Mouse (Mus musculus) forebrain, embryonic 14.5 days (tissue): ENCODE results near the gene Pdxp. TPM values are rescaled to one million over a fixed set of nuclear protein-coding genes. Genes with fewer than 3 reads are reported as not detected.

Experiments used
- ATAC-seq: fragments of 200-750 bp; cut with Nextera tagmentation; 2 replicates; pipeline ENCODE4 v1.8.0; 2017; ENCODE audit warnings: mild to moderate bottlenecking, moderate library complexity
- DNase-seq: peaks from one replicate; pipeline ENCODE4 v3.0.0-alpha.2; 2015; ENCODE audit warnings: low spot score
- H3K27ac ChIP-seq: fragments of 300-500 bp; sonication (generic); 2 replicates; pipeline ENCODE4 v1.5.1; 2014; ENCODE audit warnings: low read depth, mild to moderate bottlenecking, control low read depth, low read length, moderate library complexity
- H3K27me3 ChIP-seq: fragments of 300-500 bp; sonication (generic); replicated peaks from 2 replicates; pipeline ENCODE4 v1.6.1; 2014; ENCODE audit warnings: low read length, control low read depth, mixed read lengths; ENCODE audit not compliant: control insufficient read depth, insufficient read depth
- H3K36me3 ChIP-seq: fragments of 300-500 bp; sonication (generic); 2 replicates; pipeline ENCODE4 v1.6.1; 2014; ENCODE audit warnings: low read length, control low read depth; ENCODE audit not compliant: control insufficient read depth, insufficient read depth
- H3K4me1 ChIP-seq: fragments of 300-500 bp; sonication (generic); 2 replicates; pipeline ENCODE4 v1.6.1; 2014; ENCODE audit warnings: antibody characterized with exemption, low read length, control low read depth; ENCODE audit not compliant: control insufficient read depth, insufficient read depth
- H3K4me2 ChIP-seq: fragments of 300-500 bp; sonication (generic); 2 replicates; pipeline ENCODE4 v1.6.1; 2014; ENCODE audit warnings: mild to moderate bottlenecking, control low read depth, low read length
- H3K4me3 ChIP-seq: fragments of 300-500 bp; sonication (generic); 2 replicates; pipeline ENCODE4 v1.5.1; 2014; ENCODE audit warnings: low read depth, low read length, control low read depth
- H3K9ac ChIP-seq: fragments of 300-500 bp; sonication (generic); 2 replicates; pipeline ENCODE4 v1.6.1; 2014; ENCODE audit warnings: mild to moderate bottlenecking, low read length, control low read depth, moderate library complexity
- H3K9me3 ChIP-seq: fragments of 300-500 bp; sonication (generic); replicated peaks from 2 replicates; pipeline ENCODE4 v1.6.1; 2016; ENCODE audit warnings: low read length, control low read depth, mixed read lengths; ENCODE audit not compliant: control insufficient read depth
- WGBS: fragments of 180-500 bp; shearing (Covaris S2); extraction: QIAGEN DNeasy Blood & Tissue Kit; methylation state at CpG from one replicate; pipeline ENCODE4 v1.1.7; 2014; 5-methylcytosine and 5-hydroxymethylcytosine counted together
- polyA plus RNA-seq: library from polyadenylated mRNA; unstranded; fragments of >200 nt; fragmentation: Nextera tagmentation; extraction: Ambion mirVana; gene quantifications from 2 replicates; pipeline ENCODE4 v1.2.1, GENCODE M21; 2014

Gene Pdxp
- 101 and 109 TPM in 2 replicates for polyA plus RNA-seq

DNA sequence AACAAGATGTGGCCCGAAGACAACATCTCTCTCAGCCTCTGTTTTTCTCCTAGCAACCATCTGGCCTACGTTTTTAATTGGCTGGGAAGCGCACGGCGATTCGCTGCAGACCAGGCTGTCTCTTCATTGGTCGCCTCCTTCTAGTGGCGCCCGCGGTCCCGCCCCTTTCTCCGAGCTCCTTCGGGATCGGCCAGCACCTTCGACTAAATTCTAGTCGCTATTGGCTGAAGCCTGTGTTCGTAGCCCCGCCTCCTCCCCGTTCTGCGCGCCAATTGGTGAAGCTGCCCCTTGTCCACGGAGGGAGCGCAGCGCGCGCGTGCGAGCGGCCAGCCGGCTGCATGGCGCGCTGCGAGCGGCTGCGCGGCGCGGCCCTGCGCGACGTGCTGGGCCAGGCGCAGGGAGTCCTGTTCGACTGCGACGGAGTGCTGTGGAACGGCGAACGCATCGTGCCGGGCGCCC lies at the start of gene Pdxp:
TSS of gene Pdxp (plus strand) at position 288 of the 459 bp plus-strand sequence.
- ATAC-seq, result peak; percentile 95
- WGBS, result under 1% methylated on average over 50 of the region's 51 CpGs

DNA sequence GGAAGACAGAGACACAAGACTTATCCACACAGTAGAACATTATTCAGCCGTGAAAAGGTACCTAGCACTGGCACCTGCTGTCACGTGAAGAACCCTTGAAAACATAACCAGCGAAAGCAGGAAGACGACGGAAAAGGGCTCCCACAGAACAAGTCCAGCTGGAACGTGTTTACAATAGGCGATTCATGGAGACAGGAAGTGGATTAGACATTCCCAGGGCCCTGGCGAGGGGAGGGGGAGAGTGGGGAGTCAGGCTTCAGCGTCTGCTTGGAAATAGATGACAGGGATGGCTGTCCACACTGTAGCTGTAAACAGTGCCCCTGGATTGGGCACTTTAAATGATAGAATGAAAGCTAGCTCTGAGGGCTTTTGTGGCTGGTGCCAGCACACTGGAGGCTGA lies 45.3 kb upstream of the Pdxp start:
- H3K9me3 ChIP-seq, result no peaks in the 10 kb centered on the region
- ATAC-seq (peak; percentile 89), DNase-seq (peak; percentile 84)
- no peak overlapping the region for H3K9ac ChIP-seq
- no peaks in the 10 kb centered on the region for H3K27me3 ChIP-seq
- 11% methylated on average over 9 of the region's 9 CpGs for WGBS
- H3K27ac ChIP-seq, result peak overlapping the region; percentile 72
- H3K4me3 ChIP-seq, result no peak overlapping the region
- H3K4me2 ChIP-seq, result no peak overlapping the region
- peaks cover 9% of the 10 kb centered on the region; the same call in 1 of the 2 replicates for H3K4me1 ChIP-seq
- no peaks in the 10 kb centered on the region for H3K36me3 ChIP-seq

More for the DNA sequence above, at the start of gene Pdxp:
- DNase-seq, result peak; percentile 99
- Histone ChIP-seq H3K27ac (peak within 1 kb of the TSS; percentile 97), H3K4me1 (peaks cover 21% of the 10 kb centered on the region), H3K9ac (peak within 1 kb of the TSS; percentile 88), H3K4me2 (peak within 1 kb of the TSS; percentile 94), H3K27me3 (no peaks in the 10 kb centered on the region), H3K36me3 (peaks cover 12% of the 10 kb centered on the region), H3K4me3 (peak within 1 kb of the TSS; percentile 74), H3K9me3 (no peaks in the 10 kb centered on the region)

DNA sequence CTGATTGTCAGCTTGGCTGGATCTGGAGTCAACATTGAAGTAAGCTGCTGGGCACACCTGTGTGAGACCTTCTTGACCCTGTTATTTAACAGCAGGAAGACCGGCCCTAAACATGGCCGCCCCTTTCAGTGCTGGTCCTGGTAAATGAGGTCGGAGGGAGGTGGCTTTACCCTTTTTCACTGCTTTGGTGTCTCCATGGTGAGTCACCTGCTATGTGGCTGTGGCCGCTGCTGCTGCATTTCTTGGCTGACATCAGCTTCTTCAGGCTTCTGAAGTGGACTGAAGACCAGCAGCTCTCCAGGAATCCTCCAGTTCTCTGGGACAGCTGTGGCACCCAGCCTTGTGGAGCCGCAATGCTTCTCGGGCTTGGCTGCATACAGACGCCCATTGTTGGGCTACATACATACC lies 44.9 kb upstream of the Pdxp start:
- Histone ChIP-seq H3K4me2 (no peak overlapping the region), H3K36me3 (no peaks in the 10 kb centered on the region), H3K9me3 (no peaks in the 10 kb centered on the region), H3K4me3 (no peak overlapping the region), H3K4me1 (peaks cover 9% of the 10 kb centered on the region; the same call in 1 of the 2 replicates), H3K27ac (peak overlapping the region; percentile 72), H3K27me3 (no peaks in the 10 kb centered on the region), H3K9ac (no peak overlapping the region)
- ATAC-seq (peak; percentile 78), DNase-seq (no peak)
- WGBS, result 34% methylated on average over 7 of the region's 7 CpGs

DNA sequence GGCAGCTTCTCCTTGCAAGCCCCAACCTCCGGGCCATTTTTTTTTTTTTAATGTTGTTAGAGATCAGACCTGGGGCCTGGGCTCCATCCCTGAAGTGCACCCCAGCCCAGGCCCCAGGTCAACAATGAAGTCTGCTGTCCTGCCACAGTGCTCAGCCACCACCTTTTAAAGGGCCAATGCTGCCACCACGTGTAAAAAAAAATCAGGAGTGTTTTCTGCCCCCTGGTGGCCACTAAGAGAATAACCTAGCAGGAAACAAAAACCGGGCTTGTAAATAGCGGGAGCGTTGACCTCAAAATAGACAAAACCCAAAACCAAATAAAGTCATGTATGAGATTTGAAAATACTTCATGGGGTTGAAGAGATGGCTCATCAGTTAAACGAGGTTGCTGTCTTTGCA lies 43.9 kb upstream of the Pdxp start:
- no peak overlapping the region for H3K27ac ChIP-seq
- no peaks in the 10 kb centered on the region for H3K36me3 ChIP-seq
- peaks cover 12% of the 10 kb centered on the region for H3K4me1 ChIP-seq
- WGBS, result 26% methylated on average over 6 of the region's 6 CpGs
- H3K4me2 ChIP-seq, result no peak overlapping the region
- H3K4me3 ChIP-seq, result no peak overlapping the region
- H3K9ac ChIP-seq, result no peak overlapping the region
- DNase-seq, result peak; percentile 60
- H3K9me3 ChIP-seq, result no peaks in the 10 kb centered on the region
- ATAC-seq, result no peak
- H3K27me3 ChIP-seq, result no peaks in the 10 kb centered on the region

DNA sequence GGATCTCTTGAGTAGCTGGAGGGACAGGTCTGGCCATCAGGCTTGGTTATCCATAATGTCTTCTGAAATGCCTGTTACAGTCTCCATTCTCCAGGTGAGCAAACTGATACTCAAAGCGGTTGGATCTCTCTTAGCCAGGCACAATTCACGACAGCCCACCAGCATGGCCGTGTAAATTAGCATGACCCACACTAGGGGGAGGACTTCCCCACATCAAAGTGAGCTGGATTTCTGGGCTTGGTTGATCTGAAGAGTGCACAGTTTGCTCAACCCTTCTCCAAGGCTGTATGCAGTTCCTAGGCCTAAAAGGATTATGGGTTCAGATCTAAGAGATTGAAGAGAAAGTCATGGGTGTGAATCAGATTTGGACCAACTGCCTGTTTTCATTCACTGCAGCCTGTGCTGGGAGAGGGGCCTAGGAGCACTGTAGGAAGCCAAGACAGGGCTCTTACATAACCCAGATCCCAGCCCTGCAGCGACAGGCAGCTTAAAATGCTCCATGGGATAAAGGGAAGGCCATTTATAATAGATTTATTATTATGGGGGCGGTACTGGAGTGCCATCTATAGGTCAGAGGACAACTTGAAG lies 41.6 kb upstream of the Pdxp start:
- ATAC-seq, result no peak

DNA sequence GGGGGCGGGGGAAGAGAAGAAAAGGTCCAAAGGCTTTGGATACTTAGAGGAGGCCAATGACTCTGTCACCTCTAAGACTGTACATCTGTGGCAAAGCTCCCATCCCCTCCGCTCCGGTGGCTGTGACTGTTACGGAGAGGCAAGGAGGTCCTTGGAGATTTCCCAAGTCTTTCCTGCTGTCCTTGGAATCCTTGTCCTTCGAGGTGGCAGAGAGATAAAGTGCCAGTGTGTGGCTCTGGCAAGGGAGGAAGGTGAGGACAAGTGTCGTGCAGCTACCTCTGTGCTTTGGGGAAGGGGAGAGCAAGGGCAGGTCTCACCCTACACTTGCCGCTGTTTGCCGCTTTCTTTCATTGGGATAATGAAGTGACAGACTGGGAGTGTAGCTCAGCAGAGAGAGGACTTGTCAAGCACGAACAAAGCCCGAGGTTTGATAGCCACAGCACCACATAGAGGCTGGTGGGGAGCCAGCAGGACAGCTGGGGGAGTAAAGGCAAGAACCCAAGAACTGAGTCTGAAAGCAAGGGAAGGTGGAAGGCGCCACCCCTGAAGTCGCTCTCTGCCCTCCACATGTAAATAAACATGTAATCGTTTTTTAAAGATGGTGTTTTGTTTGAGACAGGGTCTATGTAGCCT lies 39.8 kb upstream of the Pdxp start:
- no peaks in the 10 kb centered on the region for H3K9me3 ChIP-seq
- H3K9ac ChIP-seq, result peak overlapping the region; percentile 53
- H3K4me2 ChIP-seq, result 0 out of 2 replicates have a peak overlapping the region, but pooled peaks have one; percentile 5
- H3K27me3 ChIP-seq, result no peaks in the 10 kb centered on the region
- H3K36me3 ChIP-seq, result no peaks in the 10 kb centered on the region
- H3K4me3 ChIP-seq, result no peak overlapping the region
- DNase-seq (peak; percentile 74), ATAC-seq (no peak)
- WGBS, result 49% methylated on average over 13 of the region's 13 CpGs
- peaks cover 15% of the 10 kb centered on the region for H3K4me1 ChIP-seq
- H3K27ac ChIP-seq, result peak overlapping the region; percentile 75

More for the DNA sequence above, 41.6 kb upstream of the Pdxp start:
- no peak for DNase-seq
- Histone ChIP-seq H3K4me2 (no peak overlapping the region), H3K9me3 (no peaks in the 10 kb centered on the region), H3K36me3 (no peaks in the 10 kb centered on the region), H3K9ac (no peak overlapping the region), H3K4me1 (peaks cover 18% of the 10 kb centered on the region), H3K27me3 (no peaks in the 10 kb centered on the region), H3K27ac (no peak overlapping the region), H3K4me3 (no peak overlapping the region)
- 60% methylated on average over 5 of the region's 5 CpGs for WGBS

DNA sequence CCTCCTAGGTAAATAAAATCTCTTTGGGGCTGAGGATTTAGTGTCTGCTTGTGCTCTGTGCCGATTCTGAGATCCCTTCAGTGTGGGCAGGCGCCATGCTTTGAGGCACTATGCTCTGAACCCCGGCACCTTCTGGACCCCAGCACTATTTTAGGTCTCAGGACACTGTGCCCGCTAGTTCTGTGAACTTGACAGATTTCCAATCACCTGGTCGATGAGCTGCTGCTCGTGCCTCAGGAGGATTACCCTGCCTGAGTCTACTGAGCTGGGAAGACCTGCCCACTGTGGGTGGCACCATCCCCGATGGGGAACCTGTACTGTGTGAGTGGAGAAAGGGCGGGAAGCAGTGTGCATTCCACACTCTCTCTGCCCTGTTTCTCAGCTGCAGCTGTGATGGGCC lies 38.7 kb upstream of the Pdxp start:
- Histone ChIP-seq H3K4me2 (no peak overlapping the region), H3K36me3 (peaks cover 4% of the 10 kb centered on the region; the same call in 1 of the 2 replicates), H3K9me3 (no peaks in the 10 kb centered on the region), H3K9ac (no peak overlapping the region), H3K4me3 (no peak overlapping the region), H3K27ac (no peak overlapping the region), H3K4me1 (peaks cover 14% of the 10 kb centered on the region), H3K27me3 (no peaks in the 10 kb centered on the region)
- 70% methylated on average over 8 of the region's 8 CpGs for WGBS
- no peak for DNase-seq
- no peak for ATAC-seq

DNA sequence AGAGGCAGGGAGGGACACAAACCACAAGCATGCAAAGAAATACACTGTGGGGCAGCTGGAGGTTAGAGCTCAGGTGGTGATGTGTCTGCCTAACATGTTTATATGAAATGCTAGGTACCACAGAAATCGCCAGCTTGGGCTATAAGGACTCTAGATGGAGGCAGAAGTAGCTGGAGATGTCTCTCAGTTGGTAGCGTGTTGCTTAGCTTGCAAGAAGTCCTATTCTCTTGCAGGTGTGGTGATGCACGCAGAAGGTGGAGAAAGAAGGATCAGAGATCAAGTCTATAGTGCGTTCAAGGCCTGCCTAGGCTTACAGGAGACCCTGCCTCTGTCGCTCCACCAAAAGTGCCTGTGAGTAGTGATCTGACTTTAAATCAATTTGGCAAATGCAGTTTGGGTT lies 38.2 kb upstream of the Pdxp start:
- Histone ChIP-seq H3K4me1 (peaks cover 14% of the 10 kb centered on the region), H3K27me3 (no peaks in the 10 kb centered on the region), H3K4me2 (peak overlapping the region; percentile 88), H3K4me3 (no peak overlapping the region), H3K27ac (peak overlapping the region; percentile 97), H3K9ac (no peak overlapping the region), H3K9me3 (no peaks in the 10 kb centered on the region), H3K36me3 (peaks cover 6% of the 10 kb centered on the region; the same call in 1 of the 2 replicates)
- no peak for DNase-seq
- 86% methylated on average over 5 of the region's 5 CpGs for WGBS
- no peak for ATAC-seq

DNA sequence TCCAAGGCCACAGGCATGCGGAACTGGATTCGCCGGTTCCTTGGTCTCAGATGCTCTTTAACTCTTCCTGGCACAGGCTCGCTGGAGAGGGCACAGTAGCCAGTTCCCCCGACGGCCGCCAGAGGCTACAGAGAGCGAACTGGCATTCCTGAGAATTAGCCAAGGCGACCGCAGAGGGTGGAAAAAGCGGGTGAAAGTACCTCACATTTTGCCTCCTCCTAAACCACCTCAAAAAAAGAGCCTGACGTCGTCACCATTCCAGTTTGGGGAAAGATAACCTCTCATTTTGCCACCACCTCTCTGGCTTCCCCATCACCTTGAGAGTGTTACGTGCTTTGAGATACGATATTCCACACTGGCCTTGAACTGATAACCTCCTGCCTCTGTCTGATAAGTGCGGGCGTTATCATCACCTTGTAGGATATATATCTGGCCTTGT lies 37.4 kb upstream of the Pdxp start:
- Histone ChIP-seq H3K9ac (peak overlapping the region; percentile 82), H3K36me3 (peaks cover 10% of the 10 kb centered on the region), H3K27ac (peak overlapping the region; percentile 97), H3K27me3 (no peaks in the 10 kb centered on the region), H3K9me3 (no peaks in the 10 kb centered on the region), H3K4me2 (peak overlapping the region; percentile 88), H3K4me1 (peaks cover 14% of the 10 kb centered on the region), H3K4me3 (peak overlapping the region; percentile 74)
- peak; percentile 86 for DNase-seq
- 0 out of 2 replicates have a peak, but pooled peaks have one; percentile 18 for ATAC-seq
- WGBS, result 5% methylated on average over 17 of the region's 17 CpGs
